ENCODE assay signal across 16 mouse cellular contexts in the genomic region with DNA sequence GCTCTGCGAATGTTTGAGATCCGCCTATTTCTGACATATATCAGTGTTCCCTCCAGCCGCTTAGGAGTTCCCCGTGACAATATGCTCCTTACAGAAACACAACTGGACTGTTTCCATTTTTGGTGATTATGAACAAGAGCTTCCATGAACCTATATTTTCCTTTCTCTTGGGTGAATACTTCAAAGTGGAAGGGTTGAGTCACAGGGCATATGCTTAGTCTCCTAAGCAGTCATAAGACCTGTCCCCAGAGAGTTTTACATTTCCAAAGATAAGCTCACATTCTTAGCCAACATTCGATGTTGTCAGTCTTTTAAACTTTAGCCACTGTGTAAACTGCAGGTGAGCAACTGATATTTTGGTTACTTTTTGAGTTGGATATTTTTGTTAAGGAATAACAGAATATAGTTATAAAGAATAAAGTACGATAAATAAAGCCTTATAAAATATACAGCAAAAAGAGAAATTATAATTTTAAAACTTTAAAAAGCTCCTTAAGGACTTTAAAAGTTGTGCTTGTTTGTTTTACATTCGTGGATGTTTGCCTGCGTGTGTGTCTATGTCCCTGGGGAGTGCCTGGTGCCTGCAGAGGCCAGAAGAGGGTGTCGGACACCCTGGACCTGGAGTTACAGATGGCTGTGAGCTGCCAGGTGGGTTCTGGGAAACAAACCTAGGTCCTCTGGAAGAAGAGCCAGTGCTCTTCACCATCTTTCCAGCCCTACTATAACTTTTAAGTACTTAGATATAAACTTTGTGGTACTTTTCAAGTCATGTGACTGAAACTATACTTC. TPM values are rescaled to one million over a fixed set of nuclear protein-coding genes. Genes with fewer than 3 reads are reported as not detected.
DNase-seq lines count a peak whose midpoint lies in the region; ATAC-seq and TF ChIP-seq lines count a peak whose summit lies in the region.
"Had no signal": no experiment of that assay in that cellular context is flagged by ENCODE, and none has a peak within 500 bp of the region (broad histone marks: within the 10 kb centered on the region; RNA-seq: fewer than 3 reads in every experiment).

No protein-coding gene starts in this region.

- no peak overlapping the region for H3K9ac ChIP-seq in hindbrain, postnatal 0 days (replicated peaks; ENCODE audit: low read length)
- H3K9ac ChIP-seq in kidney, embryonic 14.5 days (ENCODE audit: low read depth, low read length): no peak overlapping the region
- H3K9ac ChIP-seq: embryonic facial prominence, embryonic 12.5 days; hindbrain, embryonic 15.5 days; liver, embryonic 14.5 days had no signal

- WGBS in hindbrain, postnatal 0 days: 90% methylated on average over 9 of the region's 9 CpGs
- WGBS in hindbrain, embryonic 10.5 days: 87% methylated on average over 9 of the region's 9 CpGs
- WGBS in kidney, embryonic 14.5 days: 84% methylated on average over 9 of the region's 9 CpGs

- TF ChIP-seq CTCF in hindbrain, postnatal 0 days (IDR thresholded peaks at IDR 0.05; ENCODE audit: low read depth): no peak

- 0 out of 2 replicates have a peak overlapping the region, but pooled peaks have one; percentile 15 for H3K27ac ChIP-seq in hindbrain, postnatal 0 days
- H3K27ac ChIP-seq in hindbrain, embryonic 10.5 days: no peak overlapping the region
- H3K27ac ChIP-seq in kidney, embryonic 14.5 days (ENCODE audit: low read depth, low read length): no peak overlapping the region
- H3K27ac ChIP-seq: embryonic facial prominence, embryonic 12.5 days; hindbrain, embryonic 15.5 days; liver, embryonic 14.5 days had no signal

- H3ac ChIP-seq in myocyte (ENCODE audit: control insufficient read depth, insufficient read length): no peak overlapping the region

- intact Hi-C loops in left cerebral cortex, postnatal 14 days (cut with DNase I): no loop called here

- no peak overlapping the region for H3K4me3 ChIP-seq in hindbrain, postnatal 0 days (ENCODE audit: low read length)
- no peak overlapping the region for H3K4me3 ChIP-seq in hindbrain, embryonic 10.5 days
- no peak overlapping the region for H3K4me3 ChIP-seq in myocyte
- no peak overlapping the region for H3K4me3 ChIP-seq in kidney, embryonic 14.5 days (ENCODE audit: low read length)
- H3K4me3 ChIP-seq: embryonic facial prominence, embryonic 12.5 days; hindbrain, embryonic 15.5 days had no signal

- no peak for DNase-seq in hindbrain, postnatal 0 days (ENCODE audit: low spot score)
- DNase-seq in hindbrain, embryonic 10.5 days (ENCODE audit: low spot score): no peak
- peak; percentile 77 for DNase-seq in A20 (ENCODE audit: low read depth, low spot score)
- DNase-seq in MN1 (ENCODE audit: low spot score): peak; percentile 43
- no peak for DNase-seq in left cerebral cortex, postnatal 14 days (ENCODE audit: low spot score in 2 of 2)
- DNase-seq in kidney, adult 8-10 months: no peak
- DNase-seq: gastrocnemius, postnatal 25 days; kidney, postnatal 14 days; layer of hippocampus, adult 9-11 months; lung, postnatal 36 days; midbrain, embryonic 14.5 days had no signal

- H3K36me3 ChIP-seq in hindbrain, postnatal 0 days (ENCODE audit: insufficient read depth, low read length): no peaks in the 10 kb centered on the region
- H3K36me3 ChIP-seq in hindbrain, embryonic 10.5 days: no peaks in the 10 kb centered on the region
- no peaks in the 10 kb centered on the region for H3K36me3 ChIP-seq in myocyte (ENCODE audit: control insufficient read depth, insufficient read depth)
- H3K36me3 ChIP-seq in kidney, embryonic 14.5 days (ENCODE audit: control insufficient read depth, insufficient read depth, low read length): no peaks in the 10 kb centered on the region
- H3K36me3 ChIP-seq: embryonic facial prominence, embryonic 12.5 days; hindbrain, embryonic 15.5 days had no signal

- ATAC-seq in hindbrain, postnatal 0 days: no peak
- ATAC-seq in kidney, embryonic 14.5 days (ENCODE audit: low FRiP score, low TSS enrichment): no peak

- H3K79me2 ChIP-seq in myocyte (ENCODE audit: control insufficient read depth, insufficient read depth): peaks cover 9% of the 10 kb centered on the region

- H3K4me2 ChIP-seq in hindbrain, postnatal 0 days (ENCODE audit: low read depth, low read length): no peak overlapping the region
- H3K4me2 ChIP-seq in myocyte (ENCODE audit: low read depth): peak overlapping the region; percentile 31
- H3K4me2 ChIP-seq in kidney, embryonic 14.5 days (replicated peaks; ENCODE audit: low read depth, low read length): no peak overlapping the region
- H3K4me2 ChIP-seq: embryonic facial prominence, embryonic 12.5 days; hindbrain, embryonic 15.5 days had no signal

- no peak for TF ChIP-seq POLR2A in myocyte (IDR thresholded peaks at IDR 0.05; ENCODE audit: insufficient read length, low read depth)

- no peaks in the 10 kb centered on the region for H3K4me1 ChIP-seq in hindbrain, postnatal 0 days (ENCODE audit: insufficient read depth, low read length)
- H3K4me1 ChIP-seq in hindbrain, embryonic 10.5 days (replicated peaks): 0 out of 2 replicates have a peak, but pooled peaks cover 2% of the 10 kb centered on the region
- no peaks in the 10 kb centered on the region for H3K4me1 ChIP-seq in kidney, embryonic 14.5 days (ENCODE audit: control insufficient read depth, insufficient read depth, low read length)
- H3K4me1 ChIP-seq: embryonic facial prominence, embryonic 12.5 days had no signal

- no peaks in the 10 kb centered on the region for H3K27me3 ChIP-seq in hindbrain, postnatal 0 days (ENCODE audit: insufficient read depth, low read length)
- H3K27me3 ChIP-seq in hindbrain, embryonic 10.5 days (ENCODE audit: insufficient read depth, poor library complexity, severe bottlenecking): no peaks in the 10 kb centered on the region
- H3K27me3 ChIP-seq in myocyte (ENCODE audit: control insufficient read depth, insufficient read depth, insufficient read length): no peaks in the 10 kb centered on the region
- no peaks in the 10 kb centered on the region for H3K27me3 ChIP-seq in kidney, embryonic 14.5 days (ENCODE audit: control insufficient read depth, insufficient read depth, low read length)
- H3K27me3 ChIP-seq: embryonic facial prominence, embryonic 12.5 days; hindbrain, embryonic 15.5 days had no signal

- H3K9me3 ChIP-seq in hindbrain, postnatal 0 days (ENCODE audit: low read length): no peaks in the 10 kb centered on the region
- no peaks in the 10 kb centered on the region for H3K9me3 ChIP-seq in hindbrain, embryonic 10.5 days
- no peaks in the 10 kb centered on the region for H3K9me3 ChIP-seq in kidney, embryonic 14.5 days (ENCODE audit: control insufficient read depth, low read length)
- H3K9me3 ChIP-seq: embryonic facial prominence, embryonic 12.5 days; hindbrain, embryonic 15.5 days had no signal

TF ChIP-seq in myocyte, 11 proteins besides CTCF, POLR2A, EP300 and RAD21:
- TF ChIP-seq CEBPB (IDR thresholded peaks at IDR 0.05; ENCODE audit: insufficient read depth, poor library complexity, severe bottlenecking) (no peak), MYOG (IDR thresholded peaks at IDR 0.05; ENCODE audit: control insufficient read depth in 1 of 3, insufficient read depth in 1 of 3, insufficient read length in 2 of 3, low read depth in 2 of 3) (no peak), MAX (IDR thresholded peaks at IDR 0.05; ENCODE audit: low read depth) (no peak), TCF12 (IDR thresholded peaks at IDR 0.05; ENCODE audit: insufficient read depth, poor library complexity, severe bottlenecking) (no peak), SRF (IDR thresholded peaks at IDR 0.05; ENCODE audit: control insufficient read depth, insufficient read length, low read depth) (no peak), E2F4 (IDR thresholded peaks at IDR 0.05; ENCODE audit: insufficient read depth) (no peak), POLR2AphosphoS2 (IDR thresholded peaks at IDR 0.05; ENCODE audit: insufficient read length, low read depth) (no peak), MYOD1 (IDR thresholded peaks at IDR 0.05; ENCODE audit: control insufficient read depth in 1 of 3, insufficient read length in 2 of 3, low read depth in 2 of 3) (no peak), TCF3 (IDR thresholded peaks at IDR 0.05; ENCODE audit: insufficient read length, low read depth) (no peak), USF1 (IDR thresholded peaks at IDR 0.05; ENCODE audit: low read depth) (no peak), REST (IDR thresholded peaks at IDR 0.05; ENCODE audit: insufficient read depth, insufficient read length) (no peak)

RNA-seq across cellular contexts. Expression of a gene that starts 18.6 kb away (rescaled TPM):
- 7.4 and 9.7 TPM in 2 replicates for total RNA-seq in hindbrain, postnatal 0 days (2014; rRNA removed)
- polyA plus RNA-seq in hindbrain, postnatal 0 days (2015; fragmentation: Nextera tagmentation; extraction: Ambion mirVana): 3.0 and 3.3 TPM in 2 replicates
- 8.2 and 8.4 TPM in 2 replicates for polyA plus RNA-seq in hindbrain, embryonic 10.5 days (2016; fragmentation: Nextera tagmentation; extraction: Ambion mirVana)
- 2.2 TPM for polyA plus RNA-seq in myocyte (2012; fragmentation: generic; extraction: Trizol)
- total RNA-seq in left cerebral cortex, postnatal 14 days (2021): 1 to 10 TPM; 5.3 to 7.6 TPM
- polyA plus RNA-seq in kidney, embryonic 14.5 days (2014; fragmentation: Nextera tagmentation; extraction: Ambion mirVana): 10.8 and 14.4 TPM in 2 replicates

RNA-seq across cellular contexts. Expression of a gene that starts 19.0 kb away (rescaled TPM):
- total RNA-seq in hindbrain, postnatal 0 days (2014; rRNA removed): 53.7 and 55.0 TPM in 2 replicates
- polyA plus RNA-seq in hindbrain, postnatal 0 days (2015; fragmentation: Nextera tagmentation; extraction: Ambion mirVana): 103 and 106 TPM in 2 replicates
- polyA plus RNA-seq in hindbrain, embryonic 10.5 days (2016; fragmentation: Nextera tagmentation; extraction: Ambion mirVana): 124 and 127 TPM in 2 replicates
- 92.4 TPM for polyA plus RNA-seq in myocyte (2012; fragmentation: generic; extraction: Trizol)
- 10 to 100 TPM; 72.9 to 79.5 TPM for total RNA-seq in left cerebral cortex, postnatal 14 days (2021)
- polyA plus RNA-seq in kidney, embryonic 14.5 days (2014; fragmentation: Nextera tagmentation; extraction: Ambion mirVana): 146 and 173 TPM in 2 replicates

Comparison
In these comparisons a context has a peak if more than half of its experiments do, and no peak if none do; other contexts are left out.
1. DNase-seq: peak in A20 (single experiment) and MN1 (single experiment); none in hindbrain, postnatal 0 days (single experiment), hindbrain, embryonic 10.5 days (single experiment), left cerebral cortex, postnatal 14 days (0 of 2) and kidney, adult 8-10 months (0 of 2).